Mouse (Mus musculus): ENCODE data around the gene Cpxm1. TPM values are rescaled to one million over a fixed set of nuclear protein-coding genes. Genes with fewer than 3 reads are reported as not detected.
"Not testable (repeated sequence)": the region's sequence is repeated elsewhere in the genome, so short reads cannot be mapped to it uniquely, and the experiment has no call there.

The Cpxm1 gene
- total RNA-seq, 4 experiments from 2014 or later: 2.6 to 5.2 (median 3.8) TPM

DNA sequence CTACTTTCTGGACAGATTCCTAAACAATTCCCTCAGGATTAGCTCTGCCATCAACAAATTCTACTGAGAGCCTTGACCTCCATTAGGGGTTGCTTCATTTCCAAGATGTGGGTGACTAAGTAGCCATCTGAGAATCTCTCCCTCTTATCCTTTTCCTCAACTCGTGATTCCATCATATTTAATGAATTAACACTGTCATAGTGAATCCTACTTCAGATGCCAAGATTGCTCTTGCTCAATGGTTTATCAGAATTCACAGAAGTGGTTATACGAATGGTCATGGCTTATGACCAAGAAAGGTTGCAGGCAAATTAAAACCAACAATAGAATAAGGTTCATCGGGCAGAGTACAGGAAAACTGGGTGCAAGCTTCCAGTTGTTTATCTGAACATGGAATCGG, 4.5 kb upstream of the Cpxm1 start:
- DNase-seq (ENCODE audit: low spot score): no peak

DNA sequence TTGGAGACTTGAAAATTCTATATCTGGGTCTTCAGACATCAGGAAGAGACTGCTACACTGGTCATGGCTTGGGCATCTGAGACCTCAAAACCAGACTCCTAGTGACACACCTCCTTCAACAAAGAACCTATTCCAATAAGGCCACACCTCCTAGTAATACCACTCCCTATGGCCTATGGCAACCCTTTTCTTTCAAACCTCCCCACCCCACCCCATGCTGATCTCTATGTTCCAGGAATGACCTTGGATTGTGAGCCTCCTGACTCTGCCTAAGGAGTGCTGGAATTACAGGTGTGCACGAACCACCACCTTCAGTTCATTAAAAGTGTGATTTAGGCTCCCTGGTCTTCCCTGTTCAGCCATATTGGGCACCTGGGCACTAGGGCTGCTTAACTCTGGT, 2.7 kb upstream of the Cpxm1 start:
- DNase-seq (ENCODE audit: low spot score): no peak

DNA sequence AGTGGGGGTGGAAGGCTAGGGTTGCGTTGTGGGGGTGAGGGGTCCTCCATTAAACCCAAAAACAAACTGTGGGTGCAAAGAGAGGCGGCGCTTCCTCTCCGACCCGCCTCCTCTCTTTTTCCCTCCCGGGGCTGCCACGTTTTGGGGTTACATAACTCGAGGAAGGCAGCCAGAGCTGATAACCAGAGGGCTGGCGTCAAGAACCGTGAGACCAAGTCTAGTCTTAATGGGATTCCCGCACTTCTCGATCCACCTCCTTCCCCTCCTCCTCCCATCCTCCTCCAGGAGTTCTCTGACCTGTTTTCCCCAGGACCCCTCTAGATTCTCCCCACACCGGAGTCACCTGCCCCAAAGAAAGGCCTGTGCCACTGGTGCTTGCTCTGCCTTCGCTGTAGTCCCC, 717 bp upstream of the Cpxm1 start:
- DNase-seq (ENCODE audit: low spot score): peak; percentile 42

DNA sequence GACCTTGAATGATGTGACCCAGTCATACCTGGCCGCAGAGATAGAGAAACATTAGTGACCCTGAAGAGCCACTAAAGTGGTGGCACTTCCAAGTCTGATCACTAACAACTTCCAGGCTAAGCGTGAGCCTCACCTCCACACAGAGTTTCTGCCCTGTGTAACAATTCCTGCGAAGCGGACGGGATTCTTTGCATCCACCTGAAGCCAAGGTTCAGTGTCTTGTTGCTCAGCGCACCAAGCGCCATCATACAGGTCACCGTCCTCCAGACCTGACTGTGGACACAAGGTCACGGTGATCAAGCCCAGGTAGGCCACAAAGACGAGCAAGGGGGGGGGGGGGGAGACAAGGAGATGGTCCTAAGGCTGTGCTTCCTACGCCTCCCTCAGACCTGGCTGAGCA, 1.7 kb downstream of the Cpxm1 start:
- DNase-seq (ENCODE audit: low spot score): no peak

DNA sequence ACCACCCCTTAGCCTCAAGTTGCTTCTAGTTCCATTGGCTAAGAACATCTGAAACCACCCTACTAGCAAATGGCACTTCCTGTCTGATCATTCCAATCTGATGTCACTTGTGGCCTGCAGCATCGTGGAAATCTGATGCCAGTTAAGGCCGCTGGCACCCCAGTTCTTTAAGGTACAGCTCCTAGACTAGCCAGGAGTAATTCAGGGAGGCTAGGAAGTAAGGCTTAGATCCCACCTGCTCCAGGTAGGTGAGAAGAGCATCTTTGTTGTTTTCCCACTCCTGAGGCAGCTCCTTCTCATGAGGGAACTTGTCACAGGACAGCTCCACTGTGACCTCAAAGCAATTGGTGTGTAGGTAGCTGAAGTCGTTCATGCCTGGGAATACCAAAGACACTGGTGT, 4.5 kb downstream of the Cpxm1 start:
- no peak for DNase-seq (ENCODE audit: low spot score)

DNA sequence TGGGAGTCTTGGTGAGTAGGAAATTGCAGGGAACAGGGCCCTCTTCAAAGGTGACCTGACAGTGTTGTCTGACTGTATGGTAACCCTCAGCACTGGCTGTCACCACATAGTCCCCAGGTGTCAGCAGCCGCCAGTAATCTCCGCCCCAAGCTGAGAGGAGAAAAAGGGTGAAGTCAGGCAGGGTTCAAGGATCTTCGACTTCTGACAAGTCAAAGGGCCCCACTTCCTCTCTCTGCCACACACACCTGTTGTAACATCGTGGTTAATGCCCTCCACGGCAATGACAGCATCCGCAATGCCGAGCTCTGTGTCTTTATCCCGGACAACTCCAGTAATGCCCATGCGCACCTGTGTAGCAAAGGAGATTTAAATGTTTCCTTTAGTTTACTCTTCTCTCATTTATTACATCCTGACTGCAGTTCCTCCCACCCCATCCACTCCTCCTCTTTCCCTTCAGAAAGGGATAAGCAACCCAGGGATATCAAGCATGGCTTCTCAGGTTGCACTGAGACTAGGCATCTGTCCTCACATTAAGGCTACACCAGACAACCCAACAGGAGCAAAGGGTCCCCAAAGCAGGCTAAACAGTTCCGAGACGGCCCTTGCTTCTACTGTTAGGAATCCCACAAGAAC, 6.3 kb downstream of the Cpxm1 start:
- DNase-seq (ENCODE audit: low spot score): no peak

DNA sequence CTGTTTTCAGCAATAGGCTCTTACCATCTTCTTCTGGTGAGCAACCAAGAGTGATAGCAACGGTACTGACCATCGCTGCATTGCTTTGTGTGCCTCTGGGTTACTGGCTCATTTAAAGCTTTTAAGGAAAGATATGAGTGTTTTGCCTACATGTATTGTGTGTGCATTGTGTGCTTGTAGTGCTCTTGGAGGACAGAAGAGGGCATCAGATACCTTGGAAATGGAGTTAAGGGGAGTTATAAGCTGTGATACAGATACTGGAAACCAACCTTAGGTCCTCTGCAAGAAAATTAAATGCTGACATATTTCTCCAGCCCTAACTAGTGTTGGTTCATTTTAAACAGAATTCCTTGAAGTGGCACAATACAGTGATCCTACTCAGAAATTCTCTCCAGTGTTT, 8.6 kb downstream of the Cpxm1 start:
- no peak for DNase-seq (ENCODE audit: low spot score)

DNA sequence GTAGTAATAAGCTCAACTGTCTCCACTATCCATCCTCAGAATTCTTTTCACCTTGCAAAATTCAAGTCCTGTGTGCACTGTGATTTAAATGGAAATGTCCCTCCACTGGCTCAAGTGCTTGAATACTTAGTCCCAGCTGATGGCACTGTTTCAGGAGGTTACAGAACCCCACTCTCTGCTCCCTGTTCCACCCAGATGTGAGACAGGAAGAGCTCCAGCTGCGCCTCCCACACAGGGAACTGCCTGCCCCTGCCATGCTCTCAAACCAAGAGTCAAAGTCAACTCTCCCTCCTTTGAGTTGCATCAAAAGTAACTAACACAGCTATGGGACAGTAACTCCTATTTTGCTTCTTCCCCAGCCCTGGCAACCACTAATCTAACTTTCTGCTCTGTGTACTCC, 11.2 kb downstream of the Cpxm1 start:
- DNase-seq (ENCODE audit: low spot score): no peak

DNA sequence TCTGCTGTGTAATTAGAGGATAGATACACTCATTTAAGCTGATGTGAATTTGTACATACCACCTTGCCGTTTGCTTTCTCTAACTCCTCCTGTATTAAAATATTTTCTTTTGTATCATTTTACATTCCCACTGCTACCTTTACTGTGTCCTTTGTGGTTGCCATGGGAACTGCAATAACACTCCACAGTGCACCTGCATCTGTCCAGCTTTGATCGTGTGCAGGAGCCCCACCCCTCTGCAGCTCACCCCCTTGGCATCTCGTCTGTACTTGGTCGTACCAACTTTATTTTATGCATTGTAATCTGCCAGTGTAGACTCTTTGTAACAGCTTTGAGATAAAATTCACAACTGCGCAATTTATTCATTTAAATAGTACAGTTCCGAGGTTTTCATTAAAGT, 13.5 kb downstream of the Cpxm1 start:
- DNase-seq (ENCODE audit: low spot score): no peak

DNA sequence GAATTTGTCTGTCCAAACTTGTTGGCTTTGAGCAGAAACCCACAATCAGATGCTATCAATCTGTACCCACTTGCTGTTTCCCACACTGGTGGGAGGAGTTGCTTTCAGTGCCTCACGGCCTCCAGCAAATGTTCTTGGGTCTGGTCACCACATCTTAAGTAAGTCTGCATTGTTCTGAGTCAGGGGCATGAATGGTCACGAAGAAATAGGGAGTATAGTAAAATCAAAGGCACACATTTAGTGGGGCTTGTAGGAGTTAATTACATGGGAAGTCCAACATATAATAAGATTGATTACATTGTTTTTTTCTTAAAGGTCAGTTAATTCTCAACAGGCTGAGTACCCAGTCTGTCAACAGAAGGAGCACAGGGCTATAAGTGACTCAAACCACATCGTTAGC, 14.2 kb downstream of the Cpxm1 start:
- no peak for DNase-seq (ENCODE audit: low spot score)

DNA sequence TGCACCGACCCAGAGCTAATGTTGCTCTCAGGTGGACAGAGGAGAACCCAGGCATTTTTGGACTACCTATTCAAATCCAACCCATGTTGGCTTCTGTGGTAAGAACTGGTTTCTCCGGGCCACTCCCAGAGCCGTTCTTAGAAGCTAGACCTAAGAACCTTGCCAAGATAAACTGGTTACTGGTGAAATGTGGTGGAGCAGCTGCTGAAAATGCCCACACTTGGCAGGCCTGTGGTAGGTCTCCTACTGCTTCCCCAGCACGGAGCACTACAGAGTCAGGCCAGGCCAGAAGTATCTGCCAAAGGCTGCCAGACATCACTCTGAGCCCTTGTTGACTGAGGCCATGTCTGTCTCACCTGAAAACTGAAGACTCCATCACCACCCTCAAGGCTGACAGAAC, 22.4 kb downstream of the Cpxm1 start:
- DNase-seq (ENCODE audit: low spot score): no peak

DNA sequence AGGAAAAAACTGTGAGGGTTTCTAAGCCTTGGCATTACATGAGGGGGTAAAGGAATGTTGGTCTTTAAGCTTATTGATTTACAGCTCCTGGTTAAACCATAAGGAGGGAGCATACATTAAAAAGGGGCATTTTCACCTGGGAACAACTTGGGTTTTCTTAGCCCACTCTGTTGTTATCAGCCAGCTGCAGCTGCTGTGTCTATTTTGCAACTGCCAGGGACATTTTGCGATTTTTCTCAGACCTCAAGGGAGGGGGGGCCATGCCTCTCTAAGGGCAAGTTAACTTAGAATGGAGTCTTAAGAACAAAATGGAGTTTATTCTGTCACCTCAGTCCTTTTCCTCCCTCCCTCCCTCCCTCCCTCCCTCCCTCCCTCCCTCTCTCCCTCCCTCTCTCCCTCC, 24.3 kb downstream of the Cpxm1 start:
- DNase-seq (ENCODE audit: low spot score): not testable (repeated sequence)

DNA sequence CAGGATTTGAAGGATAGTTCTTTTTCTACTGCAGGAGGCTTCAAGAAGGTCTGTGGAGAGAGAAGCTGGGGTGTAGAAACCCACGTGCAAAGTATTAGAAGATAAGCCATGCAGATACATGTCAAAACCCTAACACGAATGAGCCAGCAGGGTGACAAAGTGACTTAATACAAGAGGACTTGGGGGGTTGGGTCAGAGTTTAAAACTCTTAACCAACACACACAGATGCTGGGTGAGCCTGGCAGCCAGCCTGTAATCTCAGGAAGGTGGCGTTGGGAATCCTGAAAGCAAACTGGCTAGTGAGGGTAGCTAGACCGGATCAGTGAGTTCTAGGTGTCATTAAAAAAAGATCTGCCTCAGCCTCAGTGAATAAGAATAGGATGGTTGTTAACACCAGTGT, 30.0 kb downstream of the Cpxm1 start:
- no peak for DNase-seq (ENCODE audit: low spot score)

DNA sequence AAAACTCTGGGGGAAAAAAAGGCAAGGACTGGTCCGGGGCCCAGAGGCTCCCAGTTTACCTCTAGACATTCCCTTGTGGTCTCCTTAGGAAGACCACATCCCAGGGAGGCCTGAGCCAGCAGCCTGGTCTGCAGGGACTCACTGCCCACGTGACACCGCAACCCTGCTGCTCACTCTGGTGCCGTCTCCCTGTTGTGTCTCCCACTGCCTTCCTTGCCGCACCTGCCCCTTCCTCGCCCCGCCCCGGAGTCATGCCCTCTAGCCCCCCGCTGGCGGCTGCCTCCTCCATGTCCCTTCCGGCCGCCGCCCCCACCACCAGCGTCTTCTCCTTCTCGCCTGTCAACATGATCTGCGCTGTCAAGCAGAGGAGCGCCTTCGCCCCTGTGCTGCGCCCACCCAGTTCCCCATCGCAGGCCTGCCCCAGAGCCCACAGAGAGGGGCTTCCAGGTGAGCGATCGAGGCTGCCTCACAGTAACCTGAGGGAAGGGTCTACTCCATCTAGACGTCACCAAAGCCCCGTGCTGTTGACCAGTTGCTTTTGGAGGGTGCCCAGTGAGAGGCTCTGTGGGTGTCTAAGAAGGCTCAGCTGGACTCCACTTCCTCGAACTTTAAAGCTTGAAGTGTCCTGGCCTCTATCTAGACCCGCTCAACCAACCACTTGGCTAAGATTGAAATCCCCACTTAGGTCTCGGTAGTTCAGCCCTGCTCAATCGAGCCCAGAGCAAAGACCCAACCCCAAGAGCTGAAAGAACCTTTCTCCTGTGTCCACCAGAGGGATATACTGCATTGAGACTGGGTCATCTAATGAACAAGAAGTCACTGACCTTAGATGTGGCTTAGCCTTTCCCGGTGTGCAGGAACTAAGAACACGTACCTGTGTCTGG, 31.9 kb downstream of the Cpxm1 start:
- DNase-seq (ENCODE audit: low spot score): no peak

DNA sequence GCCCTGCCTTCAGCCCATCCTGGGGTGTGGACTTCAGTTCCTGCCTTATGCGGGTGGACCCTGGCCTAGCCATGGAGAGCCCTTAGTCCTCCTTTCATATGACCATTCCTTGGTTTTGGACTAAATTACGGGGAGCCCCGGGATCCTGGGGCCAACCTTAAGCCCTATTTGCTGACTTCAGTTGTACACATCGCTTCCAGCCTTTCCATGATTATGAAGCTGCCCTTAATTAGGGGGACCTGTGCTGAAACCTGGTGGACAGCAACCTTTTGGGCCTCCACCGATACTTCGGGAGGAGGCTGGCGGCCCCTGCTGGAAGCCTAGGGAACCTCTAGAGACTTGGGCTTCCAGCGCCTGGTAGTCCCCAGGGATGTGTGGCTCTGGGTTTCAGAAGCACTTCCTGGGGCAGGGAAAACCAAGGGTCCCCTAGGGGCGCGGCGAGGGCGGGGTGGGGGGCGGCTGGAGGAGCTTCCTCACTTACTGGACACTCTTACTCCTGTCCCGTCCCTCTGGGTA, 34.8 kb downstream of the Cpxm1 start:
- DNase-seq (ENCODE audit: low spot score): peak; percentile 8

DNA sequence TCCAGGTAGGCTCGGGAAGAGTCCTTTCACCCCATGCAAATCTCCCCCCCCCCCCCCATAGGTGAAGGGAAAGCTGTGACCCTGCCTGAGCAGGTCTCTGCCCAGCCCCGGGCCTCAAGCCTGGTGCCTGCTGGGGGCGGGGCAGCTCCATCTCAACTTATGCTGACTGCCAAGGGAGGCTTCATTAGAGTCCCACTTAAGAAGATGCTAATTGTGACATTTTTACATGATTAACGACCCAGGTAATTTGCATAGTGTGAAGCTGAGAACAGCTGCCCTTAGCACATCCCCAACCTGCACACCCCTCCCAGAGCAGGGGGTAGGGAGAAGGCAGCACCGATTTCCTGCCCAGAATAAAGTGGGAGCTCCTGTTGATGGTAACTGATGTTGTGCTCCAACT, 38.5 kb downstream of the Cpxm1 start:
- no peak for DNase-seq (ENCODE audit: low spot score)

DNA sequence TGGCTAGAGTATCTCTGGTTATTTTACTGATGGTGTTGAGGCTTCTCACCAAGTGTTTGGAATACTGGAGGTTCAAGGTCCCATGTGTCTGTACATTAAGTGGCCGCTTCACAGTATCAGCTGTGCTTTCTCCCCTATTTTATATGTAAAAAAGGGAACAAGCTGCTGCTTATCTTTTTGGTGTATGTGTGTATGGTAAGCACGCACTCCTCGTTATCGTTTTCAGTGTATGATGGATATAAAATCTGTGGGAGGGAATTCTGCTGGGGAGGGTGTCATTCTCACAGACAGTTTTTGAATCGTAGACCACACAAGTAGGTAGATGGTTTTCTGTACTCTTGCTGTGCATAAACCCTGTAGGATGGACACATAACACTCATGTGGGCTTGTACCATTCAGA, 39.8 kb downstream of the Cpxm1 start:
- no peak for DNase-seq (ENCODE audit: low spot score)

DNA sequence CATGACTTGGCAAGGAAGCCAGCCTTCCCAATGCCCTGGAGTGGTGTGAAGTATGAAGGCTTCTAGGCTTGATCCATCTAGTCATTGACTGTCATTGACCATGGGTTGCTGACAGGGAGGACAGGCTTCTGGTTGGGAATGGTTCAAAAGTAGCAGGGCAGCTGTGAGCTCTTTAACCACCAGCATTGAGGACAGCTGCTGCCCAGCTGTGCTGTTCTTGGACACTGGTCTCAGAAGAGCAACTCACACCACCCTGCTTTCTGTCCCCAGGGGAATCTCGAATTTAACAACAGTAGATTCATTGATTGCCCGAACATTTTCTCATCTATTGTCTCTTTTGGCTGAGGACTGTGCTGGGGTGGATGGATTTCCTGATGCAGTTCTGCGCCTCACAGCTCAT, 43.5 kb downstream of the Cpxm1 start:
- DNase-seq (ENCODE audit: low spot score): no peak

DNA sequence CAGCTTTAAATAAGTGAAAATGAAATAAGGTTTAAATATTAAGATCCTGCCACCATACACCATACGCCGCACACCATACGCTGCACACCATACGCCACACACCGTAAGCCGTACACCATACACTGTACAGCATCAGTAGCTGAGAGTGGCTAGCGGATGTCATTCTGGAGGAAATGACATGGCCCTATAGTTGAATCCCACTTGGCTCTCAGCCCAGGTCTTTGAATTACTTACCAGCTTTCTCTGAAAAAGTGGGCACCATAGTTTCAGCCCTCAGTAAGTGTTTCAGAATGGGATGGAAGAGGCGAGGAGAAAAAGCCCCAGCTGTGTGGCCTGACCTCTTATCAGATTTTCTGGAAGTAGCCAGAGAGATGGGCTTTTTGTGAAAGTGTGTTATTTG, 44.0 kb downstream of the Cpxm1 start:
- DNase-seq (ENCODE audit: low spot score): no peak

DNA sequence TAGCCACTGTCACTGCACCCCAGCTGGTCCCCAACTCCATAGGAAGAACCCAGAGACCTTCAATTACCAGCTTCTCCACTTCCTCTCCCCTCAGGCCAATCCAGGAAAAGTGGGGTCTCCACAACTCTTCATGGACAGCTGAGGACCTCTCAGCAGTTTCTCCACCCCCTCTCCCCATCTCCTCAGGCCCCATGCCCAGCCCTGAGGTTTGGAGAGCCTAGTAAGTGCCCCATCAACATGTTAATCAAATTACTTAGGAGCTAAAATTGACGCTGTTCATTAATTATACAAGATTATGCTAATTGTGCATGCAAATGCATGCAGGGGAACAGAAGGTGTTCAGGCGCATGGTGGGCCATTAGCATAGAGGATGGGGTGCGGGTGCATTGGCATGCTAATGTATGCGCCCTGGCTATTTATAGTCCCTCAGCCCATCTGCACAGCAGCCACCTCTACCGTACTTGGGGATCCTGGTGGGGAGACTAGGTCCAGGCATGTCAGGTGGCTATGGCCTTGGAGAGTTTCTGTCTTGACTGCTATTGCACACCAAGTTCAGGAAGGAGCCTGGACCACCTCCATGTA, 45.5 kb downstream of the Cpxm1 start:
- no peak for DNase-seq (ENCODE audit: low spot score)

DNA sequence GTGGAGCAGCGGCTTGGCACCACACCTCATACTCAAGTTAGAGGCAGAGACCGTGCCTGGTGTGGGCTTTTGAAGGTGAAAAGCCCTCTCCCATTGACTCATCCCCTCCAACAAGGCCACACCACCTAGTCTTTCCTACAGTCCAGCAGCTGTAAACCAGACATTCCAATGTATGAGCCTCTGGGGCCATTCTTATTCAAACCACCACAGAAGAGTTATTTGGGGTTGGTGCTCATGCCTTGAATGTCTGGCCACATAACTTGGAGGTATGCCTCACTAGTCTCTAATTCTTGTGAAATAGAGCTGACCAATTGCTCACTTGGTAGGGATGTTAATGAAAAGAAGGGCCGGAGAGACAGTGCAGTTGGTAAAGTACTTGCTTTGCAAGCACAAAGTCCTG, 47.0 kb downstream of the Cpxm1 start:
- DNase-seq (ENCODE audit: low spot score): no peak

DNA sequence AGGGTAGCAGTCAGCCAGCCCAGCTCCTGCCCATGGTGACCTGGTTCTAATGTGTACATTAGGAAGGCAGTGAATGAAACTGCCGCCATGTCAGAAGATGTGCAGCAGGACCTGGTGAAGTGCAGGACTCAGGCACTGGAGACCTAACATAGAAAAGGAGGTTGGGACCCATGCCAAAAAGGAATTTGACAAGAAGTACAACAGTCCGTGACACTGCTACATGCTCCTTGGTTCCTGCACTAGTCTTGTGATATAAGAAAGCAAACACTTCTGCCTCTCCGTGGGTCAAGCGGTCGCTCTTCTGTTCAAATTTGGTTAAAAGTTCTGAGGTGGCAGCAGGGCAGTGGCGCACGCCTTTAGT, 56.2 kb downstream of the Cpxm1 start:
- no peak for DNase-seq (ENCODE audit: low spot score)

Measured in heart, adult 8-10 months (tissue).